Mouse (Mus musculus): Measurements from ENCODE around the gene Olfr1322.

Gene Olfr1322

DNA sequence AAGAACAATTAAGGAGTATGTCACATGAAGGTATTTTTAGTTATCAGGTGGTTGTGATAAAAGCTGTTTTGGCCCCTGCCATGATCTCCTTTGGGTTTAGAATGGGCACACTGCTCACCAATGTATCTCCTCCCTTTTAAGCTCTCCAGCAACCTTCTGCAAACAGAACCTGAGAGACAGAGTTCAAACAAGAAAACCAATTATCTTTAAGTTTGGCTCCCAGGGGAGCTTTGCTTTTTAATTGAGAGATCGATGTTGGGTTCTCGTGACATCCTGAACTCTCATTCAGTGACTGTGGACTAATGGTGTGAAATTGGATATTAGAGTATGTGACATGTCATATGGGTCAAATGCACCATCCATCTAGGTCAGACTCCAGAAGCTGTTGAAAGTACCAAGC is at the start of gene Olfr1322:
Gene Olfr1322, minus strand, starts transcription at position 101 of the 400 bp plus-strand sequence.
- no peak for DNase-seq (ENCODE audit: low spot score)

DNA sequence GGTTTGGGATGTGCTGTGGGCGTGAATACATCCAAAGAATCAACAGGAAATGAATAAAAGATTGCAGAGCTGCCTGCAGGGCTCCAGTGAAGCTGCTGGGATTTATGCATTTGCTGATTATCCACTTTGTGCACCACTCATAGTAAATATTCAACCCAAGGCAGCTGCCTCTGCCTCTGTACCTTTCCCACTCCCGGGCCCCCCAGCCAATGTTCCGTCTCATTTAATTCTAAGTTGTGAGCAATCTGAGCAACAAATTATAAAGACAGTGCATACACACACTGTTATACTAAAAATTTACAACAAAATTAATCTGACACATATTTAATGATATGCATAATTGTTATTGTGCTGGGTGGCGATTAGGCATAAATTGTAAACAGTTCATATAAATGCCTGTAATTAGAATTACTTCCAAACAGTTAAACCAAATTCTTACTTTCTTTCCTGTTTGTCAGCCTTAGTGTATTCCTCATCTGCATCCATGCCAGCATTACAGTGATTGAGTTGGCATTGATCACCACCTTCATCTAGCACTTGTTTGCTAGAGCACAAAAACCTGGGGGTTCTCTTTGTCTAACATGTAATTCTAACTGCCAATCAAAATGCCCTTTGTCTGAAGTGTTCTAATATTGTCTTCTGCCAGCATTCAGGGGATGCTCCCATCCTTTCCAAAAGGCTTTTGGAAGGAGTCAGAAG is 13.5 kb downstream of the Olfr1322 start:
- DNase-seq (ENCODE audit: low spot score): no peak
